Mouse (Mus musculus) gastrocnemius, adult 2 months (tissue): ENCODE measurements around the gene Cfap61. TPM values are rescaled to one million over a fixed set of nuclear protein-coding genes. Genes with fewer than 3 reads are reported as not detected.

ENCODE experiments used
- DNase-seq: peaks from one replicate; pipeline ENCODE4 v3.0.0; 2022
- H3K27ac ChIP-seq: fragments of 200-600 bp; 2 replicates; pipeline ENCODE4 v1.8.1; 2022; ENCODE audit warnings: mild to moderate bottlenecking
- H3K4me3 ChIP-seq: fragments of 200-600 bp; 2 replicates; pipeline ENCODE4 v1.8.1; 2022; ENCODE audit warnings: mild to moderate bottlenecking, moderate library complexity
- CTCF ChIP-seq: fragments of 200-600 bp; IDR thresholded peaks from 2 replicates; pipeline ENCODE4 v1.8.1; 2022; ENCODE audit warnings: antibody characterized with exemption, mild to moderate bottlenecking, moderate library complexity
- intact Hi-C: fragments of 180-260 bp; cut with DNase I; formaldehyde crosslinking; loops from one replicate; pipeline ENCODE4 v1.15.1; 2025
- total RNA-seq, 2 experiments: library from RNA; stranded (reverse); gene quantifications; 2 replicates each; pipeline ENCODE4 v1.2.3; 2021

Gene Cfap61
- total RNA-seq, 2 experiments from 2014 or later, result not detected

DNA sequence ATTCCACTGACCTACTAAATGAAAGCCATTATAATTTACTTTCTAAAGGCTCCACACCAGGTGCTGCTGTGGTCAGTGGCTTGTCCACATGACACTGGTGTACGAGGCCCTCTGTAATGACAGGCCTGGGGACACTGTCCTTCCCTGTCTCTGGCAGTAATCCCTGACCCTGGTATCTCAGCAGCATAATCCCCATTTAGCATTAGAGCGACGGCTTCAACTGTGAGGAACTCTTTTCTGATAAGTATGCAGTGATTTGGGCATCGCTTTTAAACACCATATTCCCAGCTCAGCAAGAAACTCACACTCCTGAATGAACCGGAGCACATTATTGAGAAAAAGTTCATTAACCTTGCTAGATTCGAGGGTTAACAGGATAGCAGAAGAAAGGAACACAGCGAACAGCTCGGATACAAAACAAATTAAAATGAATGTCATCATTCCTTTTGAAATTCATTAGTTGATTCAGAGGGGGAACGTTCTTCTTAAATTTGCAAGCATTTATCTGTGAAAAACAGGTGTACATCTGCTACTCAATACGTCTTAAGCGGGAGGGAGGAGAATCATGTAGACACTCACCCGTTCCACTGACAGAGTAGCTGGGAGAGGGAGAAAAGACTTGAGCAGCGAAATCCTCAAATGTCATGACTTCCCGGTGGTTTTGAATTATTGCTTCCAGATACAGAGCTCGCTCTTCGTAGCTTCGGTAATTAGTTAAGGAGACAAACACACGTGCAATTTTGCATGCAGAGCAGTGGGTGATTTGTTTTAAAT, 325.4 kb downstream of the Cfap61 start:
- Histone ChIP-seq H3K27ac (no peak overlapping the region), H3K4me3 (no peak overlapping the region)
- TF ChIP-seq CTCF, result no peak
- DNase-seq, result no peak
- intact Hi-C loops, result no loop called here

GRCm38 (mm10) chr2:146261146-146261545, 326.6 kb downstream of the Cfap61 start:
- intact Hi-C loops, result no loop called here
- no peak overlapping the region for H3K4me3 ChIP-seq
- no peak for TF ChIP-seq CTCF
- no peak overlapping the region for H3K27ac ChIP-seq
- DNase-seq, result no peak

GRCm38 (mm10) chr2:146262215-146262614, 327.6 kb downstream of the Cfap61 start:
- intact Hi-C loops, result no loop called here
- Histone ChIP-seq H3K27ac (no peak overlapping the region), H3K4me3 (no peak overlapping the region)
- no peak for TF ChIP-seq CTCF
- DNase-seq, result no peak

DNA sequence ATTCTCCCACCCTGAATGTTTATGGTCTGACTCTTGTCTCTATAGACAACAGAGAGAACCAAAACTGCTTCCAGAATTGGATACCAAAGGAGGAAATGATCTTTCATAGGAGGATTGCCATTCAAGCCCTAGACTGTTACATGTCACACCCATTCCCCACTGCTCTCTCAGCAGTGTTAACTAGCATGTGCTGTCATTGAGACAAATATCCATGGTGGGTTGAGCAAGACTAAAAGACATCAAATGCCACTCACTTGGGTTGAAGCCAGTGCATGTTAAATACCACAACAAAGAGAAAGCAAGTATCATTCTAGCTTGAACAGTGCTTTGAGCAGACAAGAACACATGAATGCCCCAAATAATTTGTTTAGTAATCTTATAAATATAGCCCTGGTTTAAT, 328.4 kb downstream of the Cfap61 start:
- intact Hi-C loops, result no loop called here
- no peak overlapping the region for H3K27ac ChIP-seq
- TF ChIP-seq CTCF, result no peak
- no peak overlapping the region for H3K4me3 ChIP-seq
- no peak for DNase-seq

Other genes with a start within 250 kb of the Cfap61 start
- 10 to 100 TPM; 53.5 to 69.1 TPM for gene Naa20, start 32.7 kb upstream of the Cfap61 start, total RNA-seq
- 10 to 100 TPM; 13.3 to 18.0 TPM for gene Crnkl1, start 230 bp downstream of the Cfap61 start, total RNA-seq